In the genomic region with DNA sequence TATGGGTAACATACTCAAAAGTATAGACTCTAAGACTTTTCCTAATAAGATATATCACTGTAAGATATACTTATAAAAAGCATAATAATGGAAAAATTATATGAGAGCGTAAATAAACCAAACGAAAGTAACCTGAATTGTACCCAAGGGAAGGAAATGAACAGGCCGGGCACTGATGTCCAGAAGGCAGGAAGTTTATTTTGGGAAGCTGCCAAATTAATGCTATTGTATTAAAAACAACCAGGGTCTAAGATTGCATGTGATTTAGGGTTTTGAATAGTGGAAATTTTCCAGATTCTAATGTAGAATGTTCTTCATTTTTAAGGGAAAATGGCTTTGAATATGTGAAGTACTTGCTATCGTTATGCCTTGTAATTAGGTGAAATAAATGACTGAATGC, we compare ENCODE assay signal across 15 mouse cellular contexts. TPM values are rescaled to one million over a fixed set of nuclear protein-coding genes. Genes with fewer than 3 reads are reported as not detected.
DNase-seq lines count a peak whose midpoint lies in the region; ATAC-seq and TF ChIP-seq lines count a peak whose summit lies in the region.
"Had no signal": no experiment of that assay in that cellular context is flagged by ENCODE, and none has a peak within 500 bp of the region (broad histone marks: within the 10 kb centered on the region; RNA-seq: fewer than 3 reads in every experiment).

No protein-coding gene starts in this region.

- peak; percentile 34; the same call in 1 of the 2 replicates for TF ChIP-seq EP300 in heart, postnatal 0 days (IDR thresholded peaks at IDR 0.05; ENCODE audit: low read depth)

- H3K36me3 ChIP-seq in heart, postnatal 0 days (replicated peaks; ENCODE audit: control insufficient read depth, insufficient read depth, low read length), result no peaks in the 10 kb centered on the region
- no peaks in the 10 kb centered on the region for H3K36me3 ChIP-seq in forebrain, embryonic 15.5 days
- H3K36me3 ChIP-seq: midbrain, embryonic 13.5 days had no signal

- no peaks in the 10 kb centered on the region for H3K9me3 ChIP-seq in heart, postnatal 0 days (replicated peaks; ENCODE audit: control insufficient read depth, low read length)
- 0 out of 2 replicates have a peak, but pooled peaks cover 3% of the 10 kb centered on the region for H3K9me3 ChIP-seq in forebrain, embryonic 15.5 days

- H3K4me3 ChIP-seq in left cerebral cortex, adult 2 months, result no peak overlapping the region
- no peak overlapping the region for H3K4me3 ChIP-seq in heart, postnatal 0 days (ENCODE audit: low read depth, low read length)
- H3K4me3 ChIP-seq in forebrain, embryonic 15.5 days, result no peak overlapping the region
- H3K4me3 ChIP-seq: midbrain, embryonic 13.5 days had no signal

- no peaks in the 10 kb centered on the region for H3K27me3 ChIP-seq in heart, postnatal 0 days (ENCODE audit: control insufficient read depth, insufficient read depth, low read length)
- H3K27me3 ChIP-seq in forebrain, embryonic 15.5 days, result no peaks in the 10 kb centered on the region
- H3K27me3 ChIP-seq: midbrain, embryonic 13.5 days had no signal

- H3K27ac ChIP-seq in left cerebral cortex, adult 2 months, result peak overlapping the region; percentile 36; the same call in 1 of the 2 replicates
- peak overlapping the region; percentile 62 for H3K27ac ChIP-seq in heart, postnatal 0 days (ENCODE audit: low read depth)
- no peak overlapping the region for H3K27ac ChIP-seq in forebrain, embryonic 15.5 days (replicated peaks)
- H3K27ac ChIP-seq: macrophage; midbrain, embryonic 13.5 days had no signal

- peaks cover 18% of the 10 kb centered on the region for H3K4me1 ChIP-seq in heart, postnatal 0 days (ENCODE audit: control insufficient read depth, insufficient read depth)
- peaks cover 24% of the 10 kb centered on the region for H3K4me1 ChIP-seq in forebrain, embryonic 15.5 days

- ATAC-seq in heart, postnatal 0 days (ENCODE audit: insufficient read depth, low read depth), result no peak
- no peak for ATAC-seq in forebrain, embryonic 15.5 days (replicated peaks)
- ATAC-seq: CD4-positive, CD25-positive, alpha-beta regulatory T cell, adult 4 months; forebrain, postnatal 0 days; midbrain, embryonic 13.5 days had no signal

- no peak for TF ChIP-seq CTCF in left cerebral cortex, adult 2 months (IDR thresholded peaks at IDR 0.05)
- TF ChIP-seq CTCF in heart, postnatal 0 days (IDR thresholded peaks at IDR 0.05; ENCODE audit: low read depth), result no peak

- intact Hi-C loops in heart, postnatal 14 days (cut with DNase I), result no loop called here
- intact Hi-C loops in left cerebral cortex, adult 2 months (cut with DNase I), result no loop called here

- DNase-seq in heart, adult 9 months (ENCODE audit: low spot score in 2 of 2), result peak; percentile 33 to 52
- no peak for DNase-seq in heart, postnatal 14 days
- no peak for DNase-seq in left cerebral cortex, adult 2 months (ENCODE audit: extremely low spot score in 1 of 2, low spot score in 2 of 2)
- DNase-seq in left cerebral cortex, adult 18-20 months (ENCODE audit: low spot score in 2 of 2), result no peak
- DNase-seq in heart, postnatal 0 days (ENCODE audit: low spot score), result peak; percentile 56
- DNase-seq in lung, postnatal 14 days, result peak; percentile 16
- DNase-seq: adrenal gland, postnatal 10 days; cerebellum, adult 9-10 months; forebrain, postnatal 0 days; thymus, postnatal 25 days had no signal

- H3K9ac ChIP-seq in heart, postnatal 0 days (replicated peaks; ENCODE audit: low read depth, low read length), result no peak overlapping the region
- no peak overlapping the region for H3K9ac ChIP-seq in forebrain, embryonic 15.5 days (replicated peaks)
- H3K9ac ChIP-seq: forebrain, postnatal 0 days; midbrain, embryonic 13.5 days had no signal

- H3K4me2 ChIP-seq in heart, postnatal 0 days (ENCODE audit: low read depth, low read length), result no peak overlapping the region
- H3K4me2 ChIP-seq in forebrain, embryonic 15.5 days (replicated peaks), result no peak overlapping the region
- H3K4me2 ChIP-seq: liver, embryonic 11.5 days; midbrain, embryonic 13.5 days had no signal

- 58% methylated on average over 4 of the region's 4 CpGs for WGBS in heart, postnatal 0 days
- 79% methylated on average over 4 of the region's 4 CpGs for WGBS in forebrain, embryonic 15.5 days

RNA-seq across cellular contexts. Expression of gene Mtmr2, which starts 4.3 kb away (rescaled TPM):
- 10 to 100 TPM; 27.2 to 30.7 TPM for total RNA-seq in heart, postnatal 14 days (2021)
- total RNA-seq in left cerebral cortex, adult 2 months (2021), result 10 to 100 TPM; 50.8 to 52.6 TPM
- 10 to 100 TPM; 44.5 to 47.3 TPM for total RNA-seq in left cerebral cortex, adult 18-20 months (2021)
- total RNA-seq in heart, postnatal 0 days (2014; rRNA removed; ENCODE audit: low replicate concordance), result 62.1 and 75.0 TPM in 2 replicates
- polyA plus RNA-seq in heart, postnatal 0 days (2015; fragmentation: Nextera tagmentation; extraction: Ambion mirVana), result 33.8 and 35.9 TPM in 2 replicates
- polyA plus RNA-seq in forebrain, embryonic 15.5 days (2015; fragmentation: Nextera tagmentation; extraction: Ambion mirVana), result 63.4 and 63.6 TPM in 2 replicates

Comparison
In these comparisons a context has a peak if more than half of its experiments do, and no peak if none do; other contexts are left out.
1. DNase-seq: peak in heart, adult 9 months (2 of 2), heart, postnatal 0 days (single experiment) and lung, postnatal 14 days (single experiment); none in heart, postnatal 14 days (0 of 2), left cerebral cortex, adult 2 months (0 of 2) and left cerebral cortex, adult 18-20 months (0 of 2).